Mouse (Mus musculus) heart, adult 11 months (tissue): Measurements from ENCODE around the gene Ccl22.

Experiments
- DNase-seq: peaks from one replicate; pipeline ENCODE4 v3.0.0; 2022

Ccl22 gene

DNA sequence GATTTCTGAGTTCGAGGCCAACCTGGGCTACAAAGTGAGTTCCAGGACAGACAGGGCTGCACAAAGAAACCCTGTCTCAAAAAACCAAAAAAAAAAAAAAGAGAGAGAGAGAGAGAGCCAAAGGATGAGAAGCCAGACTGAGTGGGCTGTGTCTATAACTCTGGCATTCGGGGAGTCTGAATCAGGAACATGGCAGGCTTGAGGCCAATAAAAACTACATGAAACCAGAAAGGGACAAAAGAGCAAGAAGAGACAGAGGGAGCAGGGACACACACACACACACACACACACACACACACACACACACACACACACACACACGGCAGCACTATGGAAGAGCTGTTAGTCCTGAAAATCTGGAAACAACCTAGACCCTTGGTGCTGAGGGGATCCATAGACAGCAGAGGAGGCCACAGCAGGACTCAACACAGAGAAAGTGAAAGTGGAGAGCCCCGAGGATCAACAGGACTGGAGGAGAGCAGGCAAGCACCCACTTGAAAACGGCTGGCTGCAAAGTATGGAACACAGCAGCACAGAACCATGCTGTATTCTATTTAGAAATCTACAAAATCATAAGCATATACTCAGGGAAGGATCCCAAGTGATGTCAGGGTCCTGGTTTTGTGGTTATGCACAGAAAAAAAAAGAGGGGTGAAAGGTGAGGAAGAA lies 9.8 kb upstream of the Ccl22 start:
- peak; percentile 92 for DNase-seq

DNA sequence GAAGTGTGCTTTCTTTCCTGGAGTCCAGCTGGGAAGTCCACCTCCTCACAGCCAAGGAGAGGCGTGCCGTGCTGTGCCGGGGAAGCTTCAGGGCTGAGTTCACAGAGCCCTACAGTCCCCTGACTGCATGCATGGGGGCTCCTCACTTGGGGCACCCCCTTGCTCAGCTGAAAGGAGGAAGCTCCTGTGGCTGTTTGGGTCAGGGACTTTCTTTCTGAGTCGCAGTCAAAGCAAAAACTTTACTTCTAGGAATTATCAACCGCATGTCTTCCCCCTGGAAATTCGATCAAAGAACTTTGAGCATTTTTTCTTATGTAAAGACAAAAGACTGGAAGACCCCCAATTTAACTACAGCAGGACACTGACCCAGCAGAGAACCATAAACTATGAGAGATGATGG lies 5.6 kb upstream of the Ccl22 start:
- DNase-seq = no peak

DNA sequence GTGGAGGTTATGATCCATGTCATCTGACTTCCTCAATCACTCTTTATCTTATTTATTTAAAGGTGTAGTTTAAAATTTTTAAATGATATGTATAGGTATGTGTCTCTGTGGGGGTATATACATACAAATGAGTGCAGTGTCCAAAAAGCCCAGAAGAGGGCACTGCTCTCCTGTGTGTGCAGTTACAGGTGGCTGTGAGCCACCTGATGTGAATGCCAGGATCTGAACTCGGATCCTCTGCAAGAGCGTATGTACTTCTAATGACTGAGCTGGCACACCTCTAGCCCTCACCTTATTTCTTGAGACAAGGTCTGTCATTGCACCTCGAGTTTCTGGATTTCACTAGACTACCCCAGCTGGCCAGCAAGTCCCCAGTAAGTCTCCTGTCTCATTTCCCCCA lies 4.8 kb upstream of the Ccl22 start:
- DNase-seq = peak; percentile 63

DNA sequence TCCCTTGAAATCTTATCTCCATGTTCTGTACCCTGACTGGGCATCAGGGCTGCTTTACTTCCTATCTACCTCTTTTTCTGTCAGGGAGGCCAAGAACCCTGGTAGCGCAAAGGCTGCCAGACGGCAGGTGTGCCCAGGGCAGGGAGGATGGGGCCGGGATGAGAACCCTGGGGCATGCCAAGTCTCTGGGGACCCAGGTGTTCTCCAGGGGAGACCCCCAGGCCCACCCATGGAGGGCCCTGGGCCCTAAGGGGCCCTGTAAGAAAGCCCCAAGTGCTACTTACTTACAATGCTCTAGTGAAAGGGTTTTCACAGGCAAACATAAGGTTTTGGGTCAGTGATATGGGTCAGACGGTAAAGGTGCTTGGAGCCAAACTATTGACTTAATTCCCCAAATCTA lies 3.7 kb upstream of the Ccl22 start:
- DNase-seq = peak; percentile 72

DNA sequence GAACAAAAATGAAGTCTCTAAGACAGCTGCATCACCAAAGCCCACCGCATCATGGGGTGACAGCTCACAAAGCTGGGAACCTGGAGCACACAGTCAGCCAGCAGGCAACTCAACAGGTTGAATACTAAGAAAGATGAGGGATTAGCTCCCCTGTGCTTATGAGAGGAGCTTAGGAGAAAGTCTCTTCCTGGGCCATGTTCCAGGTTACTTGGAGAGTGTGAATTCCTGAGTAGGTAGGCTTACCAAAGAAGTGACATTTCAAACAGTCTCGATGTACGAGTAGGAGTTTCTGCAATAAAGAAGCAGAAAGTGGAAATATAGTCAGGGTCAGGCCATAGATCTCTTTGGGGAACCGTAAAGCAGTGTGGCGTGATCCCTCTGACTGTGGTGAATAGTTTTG lies 906 bp upstream of the Ccl22 start:
- DNase-seq = peak; percentile 48

DNA sequence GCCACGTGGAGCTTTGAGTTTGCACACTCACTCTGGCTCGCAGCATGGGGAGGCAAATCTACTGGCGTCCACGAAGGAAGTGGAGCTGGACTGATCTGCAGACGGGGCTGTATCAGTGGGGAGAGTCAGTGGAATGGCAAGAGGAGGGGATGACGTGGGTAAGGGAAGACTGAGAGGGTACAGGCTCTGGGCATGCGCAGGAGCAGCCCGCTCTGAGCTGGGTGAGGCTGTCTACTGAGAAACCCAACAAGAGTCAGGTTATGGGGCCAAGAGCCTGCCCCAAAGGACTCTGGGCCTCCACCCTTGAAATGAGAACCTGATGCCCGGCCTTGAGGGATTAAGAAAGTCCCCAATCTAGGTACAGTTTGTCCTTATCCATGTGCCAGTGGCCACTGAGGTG lies 418 bp upstream of the Ccl22 start:
- DNase-seq = no peak

- peak; percentile 80 for DNase-seq
Measured at GRCm38 (mm10) chr8:94746832-94747231, 1.4 kb downstream of the Ccl22 start.

DNA sequence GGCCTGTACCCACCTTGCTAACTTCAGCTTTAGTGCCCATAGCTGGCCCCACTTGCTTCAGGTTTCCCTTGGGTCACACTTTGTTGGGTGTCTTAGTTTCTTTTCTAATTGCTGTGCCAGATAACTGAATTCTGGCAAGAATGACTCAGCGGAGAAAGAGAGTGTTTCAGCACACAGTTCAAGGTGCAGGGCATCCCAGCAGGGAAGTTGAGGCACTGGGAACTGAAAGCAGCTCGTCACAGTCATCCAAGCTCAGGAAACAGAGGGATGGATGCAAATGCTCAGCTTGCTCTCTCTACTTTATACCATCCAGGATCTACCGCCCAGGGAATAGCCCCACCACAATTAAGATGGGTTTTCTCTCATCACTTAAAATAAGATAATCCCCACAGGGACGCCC lies 3.0 kb downstream of the Ccl22 start:
- no peak for DNase-seq

DNA sequence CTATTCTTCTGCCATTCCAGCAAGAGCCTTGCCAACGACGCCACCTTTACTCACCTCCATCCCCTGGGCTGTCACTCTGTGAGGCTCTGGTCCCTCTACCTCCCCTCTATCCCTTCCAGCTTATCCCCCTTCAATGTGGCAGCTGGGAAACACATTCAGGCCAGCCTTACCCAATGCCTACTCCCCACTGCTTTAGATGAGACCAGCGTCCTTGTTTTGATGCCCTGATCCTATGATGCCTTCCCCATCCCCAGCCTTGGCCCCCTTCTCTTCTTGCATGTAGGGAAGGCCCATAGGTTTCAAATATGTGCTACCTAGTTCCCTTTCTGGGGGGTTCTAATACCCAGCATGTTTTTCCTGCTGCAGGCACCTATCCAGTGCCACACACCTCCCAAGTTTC lies 4.6 kb downstream of the Ccl22 start:
- peak; percentile 69 for DNase-seq

GRCm38 (mm10) chr8:94751023-94751849 lies 5.8 kb downstream of the Ccl22 start:
- DNase-seq = peak; percentile 81

- peak; percentile 53 for DNase-seq
Measured at GRCm38 (mm10) chr8:94754006-94754405, 8.6 kb downstream of the Ccl22 start.

DNA sequence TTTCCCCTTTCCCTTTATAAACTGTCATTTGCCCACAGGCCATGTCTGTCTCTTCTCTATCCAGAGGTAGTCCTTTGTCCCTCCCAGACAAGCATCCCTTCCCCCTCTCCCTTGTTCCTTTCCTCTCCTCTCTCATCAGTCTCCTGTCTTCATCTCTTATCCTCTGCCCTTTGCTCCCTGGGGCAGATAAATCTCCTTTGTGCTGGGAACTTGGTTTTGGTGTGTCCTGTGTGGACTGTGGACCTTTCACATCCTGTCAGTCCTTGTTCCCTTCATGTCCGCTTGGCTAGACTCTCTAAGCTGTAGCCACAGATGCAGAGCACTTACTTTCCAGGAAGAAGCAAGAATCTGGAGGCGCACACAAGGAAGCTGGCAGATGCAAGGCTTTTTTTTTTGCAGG lies 9.1 kb downstream of the Ccl22 start:
- peak; percentile 45 for DNase-seq

GRCm38 (mm10) chr8:94767035-94767434 lies 21.6 kb downstream of the Ccl22 start:
- no peak for DNase-seq

DNA sequence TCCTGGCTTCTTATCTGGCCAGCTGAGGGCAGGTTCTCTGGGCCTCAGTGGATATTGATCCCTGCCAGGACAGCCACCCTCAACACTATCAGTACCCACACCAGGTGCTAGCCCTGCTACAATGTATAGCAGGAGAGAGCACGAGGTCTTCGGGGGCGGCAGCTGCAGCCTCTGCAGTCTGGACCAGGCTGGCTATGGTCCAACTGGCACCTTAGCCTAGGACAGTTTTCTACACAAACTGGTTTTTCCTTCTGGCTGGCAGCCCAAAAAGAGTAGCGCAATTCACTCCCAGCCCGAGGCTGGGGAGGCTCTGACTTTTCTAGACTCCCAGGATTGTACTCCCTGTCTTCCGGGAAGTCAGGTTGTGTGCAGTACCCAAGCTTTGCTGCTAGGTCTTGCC lies 25.6 kb downstream of the Ccl22 start:
- no peak for DNase-seq

GRCm38 (mm10) chr8:94771941-94772670 lies 26.7 kb downstream of the Ccl22 start, which contains the start of gene Cx3cl1:
Gene Cx3cl1, plus strand, starts transcription at chr8:94772009.
- peak; percentile 99 for DNase-seq

DNA sequence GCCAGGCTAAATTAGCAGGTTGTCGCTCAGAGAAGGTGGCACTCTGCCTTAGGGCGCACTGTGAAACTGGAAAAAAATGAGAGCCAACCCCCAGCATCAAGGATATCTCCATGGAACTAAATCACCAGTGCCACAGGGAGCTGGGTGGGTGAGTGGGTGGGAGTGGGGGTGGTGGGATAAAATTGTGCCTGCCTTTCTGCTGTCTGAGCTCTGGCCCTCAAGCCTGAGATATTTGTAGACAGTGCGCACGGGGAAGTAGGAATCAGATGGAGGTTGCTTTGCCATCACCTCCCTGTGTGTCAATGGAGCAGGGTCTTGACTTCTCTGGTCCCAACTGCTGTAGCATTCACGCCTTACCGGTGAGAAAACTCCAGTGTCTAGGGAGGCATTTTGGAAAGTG lies 27.7 kb downstream of the Ccl22 start:
- DNase-seq = no peak

GRCm38 (mm10) chr8:94773700-94774171 lies 28.3 kb downstream of the Ccl22 start:
- DNase-seq = no peak

GRCm38 (mm10) chr8:94774601-94775000 lies 29.2 kb downstream of the Ccl22 start:
- peak; percentile 68 for DNase-seq

GRCm38 (mm10) chr8:94776346-94776745 lies 31.0 kb downstream of the Ccl22 start:
- peak; percentile 62 for DNase-seq

DNA sequence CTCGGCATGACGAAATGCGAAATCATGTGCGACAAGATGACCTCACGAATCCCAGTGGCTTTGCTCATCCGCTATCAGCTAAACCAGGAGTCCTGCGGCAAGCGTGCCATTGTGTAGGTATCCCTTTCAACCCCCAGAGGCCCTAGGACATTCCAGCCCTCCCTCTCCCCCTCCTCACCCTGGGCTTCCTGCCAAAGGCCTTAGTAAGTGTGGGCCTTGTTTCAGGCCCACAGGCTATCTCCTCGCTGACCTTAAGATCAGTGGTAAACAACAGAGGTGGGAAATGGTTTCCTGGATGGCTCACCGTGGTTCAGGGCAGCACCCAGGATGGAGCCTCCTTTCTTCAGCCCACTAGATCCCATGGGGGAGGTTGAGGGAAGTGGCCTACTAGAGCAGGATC lies 32.6 kb downstream of the Ccl22 start:
- peak; percentile 91 for DNase-seq

DNA sequence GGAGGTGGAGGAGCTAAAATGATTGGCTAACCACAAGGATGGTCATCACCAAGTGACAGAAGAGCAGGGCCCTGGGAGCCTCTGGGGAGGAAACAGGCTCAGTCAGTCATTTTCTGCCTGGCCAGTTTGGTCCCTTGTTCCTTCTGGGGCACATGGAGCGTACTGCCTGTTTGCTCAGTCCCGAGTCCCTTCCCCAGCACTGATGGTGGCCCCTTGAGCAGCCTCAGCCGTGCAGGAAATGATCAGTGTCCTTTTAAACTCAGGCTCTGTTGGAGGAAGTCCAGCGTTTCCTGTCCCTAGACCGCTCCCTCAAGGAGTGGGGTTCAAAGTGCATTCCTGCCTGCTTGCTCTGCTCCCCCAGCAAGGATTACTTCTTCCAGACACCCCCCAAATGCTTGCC lies 33.1 kb downstream of the Ccl22 start:
- peak; percentile 97 for DNase-seq

DNA sequence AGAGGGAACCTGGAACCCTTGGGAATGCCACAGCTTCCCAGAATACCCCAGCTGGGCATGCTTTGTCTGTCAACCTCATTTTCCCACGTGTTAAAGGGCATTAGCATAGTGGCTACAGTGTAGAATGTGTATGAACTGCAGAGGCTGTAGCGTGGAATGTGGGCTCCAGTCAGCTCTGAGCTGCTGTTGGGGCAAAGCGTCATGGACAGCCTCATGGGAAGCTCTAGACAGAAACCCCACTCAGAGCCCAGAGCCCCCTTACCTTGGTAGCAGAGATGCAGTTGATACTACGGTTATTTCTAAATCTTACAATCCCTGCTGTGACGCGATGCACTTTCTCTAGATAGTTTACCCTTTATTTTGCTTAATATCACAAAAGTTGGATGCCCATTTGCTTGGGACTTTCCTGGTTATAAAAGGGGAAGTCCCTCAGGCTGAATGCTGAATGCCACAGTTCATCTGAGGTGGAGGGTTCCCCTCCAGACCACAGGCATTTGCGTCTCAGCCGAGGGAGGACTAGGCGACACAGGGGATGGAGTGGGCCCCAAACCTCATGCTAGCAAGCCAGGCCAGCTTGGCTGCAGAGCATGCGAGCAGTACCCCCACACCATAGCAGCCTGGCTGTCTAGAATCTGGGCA lies 33.6 kb downstream of the Ccl22 start:
- no peak for DNase-seq
